Mouse (Mus musculus) MEL (cell line): ENCODE data around the gene Omd. TPM values are rescaled to one million over a fixed set of nuclear protein-coding genes. Genes with fewer than 3 reads are reported as not detected.

Experiments
- DNase-seq: peaks from one replicate; pipeline ENCODE4 v3.0.0; 2011; ENCODE audit warnings: low read depth, low spot score
- H3K27ac ChIP-seq: 2 replicates; pipeline ENCODE4 v1.5.1; 2012; ENCODE audit warnings: low read depth, mild to moderate bottlenecking, control low read depth, low read length, moderate library complexity; ENCODE audit not compliant: control insufficient read depth
- H3K27me3 ChIP-seq, 2 experiments: fragments of 150-350 bp in 1 of 2; sonication (generic) in 1 of 2; 2 replicates each; pipeline ENCODE4 v1.6.1; 2012; ENCODE audit warnings: low read length in 2 of 2, mild to moderate bottlenecking in 2 of 2, improper control_type of control experiment in 1 of 2, moderate library complexity in 1 of 2; ENCODE audit not compliant: insufficient read depth in 2 of 2, control insufficient read depth in 1 of 2
- H3K36me3 ChIP-seq, 2 experiments: 2 replicates each; pipeline ENCODE4 v1.6.1; 2012 to 2014; ENCODE audit warnings: low read length in 2 of 2, improper control_type of control experiment in 1 of 2, inconsistent platforms in 1 of 2, mild to moderate bottlenecking in 1 of 2; ENCODE audit not compliant: insufficient read depth in 2 of 2, control insufficient read depth in 1 of 2
- H3K4me1 ChIP-seq, 2 experiments: fragments of 150-350 bp in 1 of 2; sonication (generic) in 1 of 2; 2 replicates each; pipeline ENCODE4 v1.6.1; 2012; ENCODE audit warnings: low read length in 2 of 2, improper control_type of control experiment in 1 of 2, mild to moderate bottlenecking in 1 of 2; ENCODE audit not compliant: insufficient read depth in 2 of 2, control insufficient read depth in 1 of 2
- H3K4me3 ChIP-seq, 2 experiments: fragments of 150-350 bp in 1 of 2; sonication (generic) in 1 of 2; 2 replicates each; pipeline ENCODE4 v1.5.1; 2012; ENCODE audit warnings: low read depth in 2 of 2, low read length in 2 of 2, mild to moderate bottlenecking in 2 of 2, moderate library complexity in 2 of 2, control low read depth in 1 of 2, improper control_type of control experiment in 1 of 2; ENCODE audit not compliant: control insufficient read depth in 1 of 2, insufficient read depth in 1 of 2
- H3K79me2 ChIP-seq: 2 replicates; pipeline ENCODE4 v1.6.1; 2012; ENCODE audit warnings: mild to moderate bottlenecking, low read length, moderate library complexity; ENCODE audit not compliant: control insufficient read depth, poor library complexity, insufficient read depth
- H3K9ac ChIP-seq: 2 replicates; pipeline ENCODE4 v1.6.1; 2012; ENCODE audit warnings: low read depth, mild to moderate bottlenecking, control low read depth, low read length, moderate library complexity; ENCODE audit not compliant: control insufficient read depth, poor library complexity, severe bottlenecking
- H3K9me3 ChIP-seq: fragments of 150-350 bp; sonication (generic); replicated peaks from 2 replicates; pipeline ENCODE4 v1.6.1; 2012; ENCODE audit warnings: mild to moderate bottlenecking, low read length, improper control_type of control experiment, moderate library complexity; ENCODE audit not compliant: insufficient read depth
- BHLHE40 ChIP-seq: IDR thresholded peaks from 2 replicates; pipeline ENCODE4 v1.6.1; 2012; ENCODE audit warnings: low read depth, mild to moderate bottlenecking, inconsistent platforms, low read length, improper control_type of control experiment, borderline replicate concordance
- CHD2 ChIP-seq: IDR thresholded peaks from 2 replicates; pipeline ENCODE4 v1.6.1; 2011; ENCODE audit warnings: low read length, improper control_type of control experiment
- CTCF ChIP-seq, 3 experiments: IDR thresholded peaks in 2 of 3; conservative IDR thresholded peaks in 1 of 3; 2 replicates each; pipeline ENCODE4 v1.5.1; 2011 to 2012; ENCODE audit warnings: low read length in 3 of 3, low read depth in 2 of 3, mild to moderate bottlenecking in 2 of 3, improper control_type of control experiment in 1 of 3, inconsistent platforms in 1 of 3, mixed read lengths in 1 of 3, moderate library complexity in 1 of 3; ENCODE audit not compliant: control insufficient read depth in 1 of 3, insufficient read depth in 1 of 3, poor library complexity in 1 of 3, severe bottlenecking in 1 of 3
- ELF1 ChIP-seq: IDR thresholded peaks from 2 replicates; pipeline ENCODE4 v1.6.1; 2014; ENCODE audit warnings: low read depth, mild to moderate bottlenecking, inconsistent platforms, low read length, improper control_type of control experiment, moderate library complexity
- EP300 ChIP-seq, 2 experiments: IDR thresholded peaks; 2 replicates each; pipeline ENCODE4 v1.6.1; 2011; ENCODE audit warnings: improper control_type of control experiment in 2 of 2, low read length in 2 of 2, low read depth in 1 of 2, mild to moderate bottlenecking in 1 of 2
- GABPA ChIP-seq: IDR thresholded peaks from 2 replicates; pipeline ENCODE4 v1.6.1; 2012; ENCODE audit warnings: low read depth, mild to moderate bottlenecking, inconsistent platforms, low read length, improper control_type of control experiment, moderate library complexity
- GATA1 ChIP-seq: IDR thresholded peaks from 2 replicates; pipeline ENCODE4 v1.6.1; 2011; ENCODE audit warnings: low read depth, low read length, improper control_type of control experiment
- KAT2A ChIP-seq: conservative IDR thresholded peaks from 2 replicates; pipeline ENCODE4 v1.6.1; 2012; ENCODE audit warnings: low read depth, low read length, improper control_type of control experiment, inconsistent platforms
- MXI1 ChIP-seq: IDR thresholded peaks from 2 replicates; pipeline ENCODE4 v1.6.1; 2011; ENCODE audit warnings: mild to moderate bottlenecking, low read depth, low read length, improper control_type of control experiment
- MYB ChIP-seq: IDR thresholded peaks from 2 replicates; pipeline ENCODE4 v1.6.1; 2011; ENCODE audit warnings: mild to moderate bottlenecking, low read depth, low read length, improper control_type of control experiment
- MYC ChIP-seq: IDR thresholded peaks from 2 replicates; pipeline ENCODE4 v1.6.1; 2011; ENCODE audit warnings: low read depth, mild to moderate bottlenecking, low read length, improper control_type of control experiment, moderate library complexity
- NELFE ChIP-seq: IDR thresholded peaks from 2 replicates; pipeline ENCODE4 v1.6.1; 2011; ENCODE audit warnings: low read depth, low read length, improper control_type of control experiment
- NRF1 ChIP-seq: IDR thresholded peaks from 2 replicates; pipeline ENCODE4 v1.6.1; 2014; ENCODE audit warnings: low read depth, mild to moderate bottlenecking, inconsistent platforms, low read length, improper control_type of control experiment, moderate library complexity; ENCODE audit not compliant: poor library complexity, insufficient read depth, severe bottlenecking
- POLR2AphosphoS5 ChIP-seq: IDR thresholded peaks from 2 replicates; pipeline ENCODE4 v1.6.1; 2012; ENCODE audit warnings: low read depth, borderline replicate concordance, mild to moderate bottlenecking, inconsistent platforms, low read length, moderate library complexity, mixed read lengths
- RCOR1 ChIP-seq: IDR thresholded peaks from 2 replicates; pipeline ENCODE4 v1.6.1; 2012; ENCODE audit warnings: low read depth, mild to moderate bottlenecking, inconsistent platforms, low read length, improper control_type of control experiment
- SMC3 ChIP-seq: IDR thresholded peaks from 2 replicates; pipeline ENCODE4 v1.6.1; 2011; ENCODE audit warnings: low read depth, low read length, improper control_type of control experiment
- TCF12 ChIP-seq: IDR thresholded peaks from 2 replicates; pipeline ENCODE4 v1.6.1; 2014; ENCODE audit warnings: low read depth, mild to moderate bottlenecking, inconsistent platforms, low read length, improper control_type of control experiment, moderate library complexity
- UBTF ChIP-seq: IDR thresholded peaks from 2 replicates; pipeline ENCODE4 v1.6.1; 2012; ENCODE audit warnings: low read depth, mild to moderate bottlenecking, inconsistent platforms, low read length, improper control_type of control experiment, moderate library complexity, borderline replicate concordance; ENCODE audit not compliant: insufficient read depth
- USF1 ChIP-seq: IDR thresholded peaks from 2 replicates; pipeline ENCODE4 v1.6.1; 2014; ENCODE audit warnings: low read depth, mild to moderate bottlenecking, inconsistent platforms, low read length, improper control_type of control experiment, moderate library complexity
- USF2 ChIP-seq, 2 experiments: IDR thresholded peaks; 2 replicates each; pipeline ENCODE4 v1.6.1; 2011 to 2012; ENCODE audit warnings: improper control_type of control experiment in 2 of 2, low read length in 2 of 2, borderline replicate concordance in 1 of 2, inconsistent platforms in 1 of 2, low read depth in 1 of 2, mild to moderate bottlenecking in 1 of 2; ENCODE audit not compliant: insufficient read depth in 1 of 2
- ZKSCAN1 ChIP-seq: IDR thresholded peaks from 2 replicates; pipeline ENCODE4 v1.6.1; 2012; ENCODE audit warnings: low read depth, mild to moderate bottlenecking, inconsistent platforms, low read length, improper control_type of control experiment, moderate library complexity
- polyA plus RNA-seq, 2 experiments: library from polyadenylated mRNA; stranded (reverse) in 1 of 2; unstranded in 1 of 2; fragments of >175 nt in 1 of 2; fragments of >200 nt in 1 of 2; gene quantifications; 2 replicates each; pipeline versions ENCODE4 v1.2.1 to v1.2.4; 2012; ENCODE audit warnings: low replicate concordance in 2 of 2, low read depth in 1 of 2; ENCODE audit not compliant: insufficient read length in 2 of 2, insufficient read depth in 1 of 2, missing spikeins in 1 of 2
- total RNA-seq: library from RNA; depleted of rRNA; stranded (reverse); fragments of 300-350 nt; gene quantifications from 2 replicates; pipeline ENCODE4 v1.2.3, GENCODE M21; 2012

Omd gene
- total and polyA plus RNA-seq, 3 experiments = 0.04 to 4.1 TPM; not detected in 1

GRCm38 (mm10) chr13:49583859-49584258 is 1.6 kb downstream of the Omd start:
- TF ChIP-seq POLR2AphosphoS5 (no peak), KAT2A (no peak), UBTF (no peak), RCOR1 (no peak), MXI1 (no peak), TCF12 (no peak), ZKSCAN1 (no peak), NELFE (no peak), BHLHE40 (no peak), ELF1 (no peak), GATA1 (no peak), CTCF (IDR thresholded peaks at IDR 0.05 in 2 of 3, conservative IDR thresholded peaks at IDR 0.05 in 1 of 3; ENCODE audit: control insufficient read depth in 1 of 3, insufficient read depth in 1 of 3, low read depth in 2 of 3, low read length in 3 of 3, poor library complexity in 1 of 3, severe bottlenecking in 1 of 3) (no peak)
- no peak for DNase-seq
- H3K4me1 ChIP-seq = peaks cover 2 to 8% of the 10 kb centered on the region in 2 experiments; a peak in 2 of 4 replicates

GRCm38 (mm10) chr13:49584307-49585005 is 2.2 kb downstream of the Omd start:
- DNase-seq = peak; percentile 43
- Histone ChIP-seq H3K4me1 (peaks cover 2 to 8% of the 10 kb centered on the region in 2 experiments; a peak in 2 of 4 replicates), H3K27ac (no peak overlapping the region), H3K79me2 (no peaks in the 10 kb centered on the region), H3K9me3 (no peaks in the 10 kb centered on the region), H3K4me3 (no peak overlapping the region), H3K27me3 (no peaks in the 10 kb centered on the region), H3K36me3 (peaks cover 0 to 7% of the 10 kb centered on the region in 2 experiments; a peak in 2 of 4 replicates), H3K9ac (no peak overlapping the region)
- TF ChIP-seq CHD2 = no peak
- no peak for TF ChIP-seq POLR2AphosphoS5
- TF ChIP-seq USF2 (IDR thresholded peaks at IDR 0.05; ENCODE audit: borderline replicate concordance in 1 of 2, insufficient read depth in 1 of 2, low read depth in 1 of 2, low read length in 2 of 2) = no peak
- no peak for TF ChIP-seq SMC3
- no peak for TF ChIP-seq MYB
- TF ChIP-seq ELF1 = no peak
- TF ChIP-seq USF1 = no peak
- no peak for TF ChIP-seq ZKSCAN1
- no peak for TF ChIP-seq NRF1
- no peak for TF ChIP-seq MYC
- TF ChIP-seq GABPA = no peak
- no peak for TF ChIP-seq EP300 (IDR thresholded peaks at IDR 0.05; ENCODE audit: low read depth in 1 of 2, low read length in 2 of 2)
- no peak for TF ChIP-seq CTCF (IDR thresholded peaks at IDR 0.05 in 2 of 3, conservative IDR thresholded peaks at IDR 0.05 in 1 of 3; ENCODE audit: control insufficient read depth in 1 of 3, insufficient read depth in 1 of 3, low read depth in 2 of 3, low read length in 3 of 3, poor library complexity in 1 of 3, severe bottlenecking in 1 of 3)
- TF ChIP-seq UBTF = no peak
- TF ChIP-seq KAT2A = no peak

More at GRCm38 (mm10) chr13:49583859-49584258, 1.6 kb downstream of the Omd start:
- H3K9me3 ChIP-seq = no peaks in the 10 kb centered on the region
- H3K4me3 ChIP-seq = no peak overlapping the region
- H3K36me3 ChIP-seq = peaks cover 0 to 7% of the 10 kb centered on the region in 2 experiments; a peak in 2 of 4 replicates
- H3K27me3 ChIP-seq = no peaks in the 10 kb centered on the region
- no peak overlapping the region for H3K9ac ChIP-seq
- no peak overlapping the region for H3K27ac ChIP-seq
- H3K79me2 ChIP-seq = no peaks in the 10 kb centered on the region
